Mouse (Mus musculus): Measurements from ENCODE around the gene Spata18. TPM values are rescaled to one million over a fixed set of nuclear protein-coding genes. Genes with fewer than 3 reads are reported as not detected.
A peak's percentile ranks its signal among the peaks of the same experiment; 100 is the strongest.

Gene Spata18
- polyA plus RNA-seq, 1 experiment = 0.97 TPM

DNA sequence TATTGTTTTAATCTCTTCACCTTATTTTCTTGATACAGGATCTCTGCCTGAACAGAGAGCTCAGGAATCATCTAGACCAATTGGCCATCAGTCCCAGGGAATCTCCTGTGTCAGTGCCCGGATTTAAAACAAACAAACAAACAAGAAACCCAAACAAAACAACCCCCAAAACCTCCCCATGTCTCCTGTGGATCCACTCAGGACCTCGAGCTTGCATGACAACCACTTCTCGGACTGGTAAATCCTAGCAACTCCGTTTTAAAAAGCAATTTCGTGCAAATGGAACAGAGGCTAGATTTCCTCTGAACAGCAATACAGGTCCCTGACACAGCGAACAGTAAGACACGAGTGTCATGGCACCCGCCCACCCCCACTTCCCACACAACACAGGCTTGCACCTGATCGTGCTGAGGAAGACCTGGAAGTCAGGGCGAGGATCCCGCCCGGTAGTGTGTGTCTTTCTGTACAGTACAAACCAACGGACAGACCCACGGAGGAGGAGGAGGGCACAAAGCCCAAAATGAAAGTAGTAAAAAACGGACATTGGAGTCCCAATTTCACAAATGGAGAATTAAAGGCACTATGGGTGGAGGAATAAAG lies 714 bp upstream of the Spata18 start:
- TF ChIP-seq CTCF (IDR thresholded peaks at IDR 0.05; ENCODE audit: borderline replicate concordance, insufficient read depth, low read length) (no peak), POLR2A (IDR thresholded peaks at IDR 0.05; ENCODE audit: low read depth, low read length) (no peak)
- H3K4me3 ChIP-seq (ENCODE audit: insufficient read depth, low read length) = peak overlapping the region; percentile 45
- H3K4me1 ChIP-seq (ENCODE audit: control insufficient read depth, insufficient read depth, low read length) = no peaks in the 10 kb centered on the region
- H3K27ac ChIP-seq (ENCODE audit: insufficient read depth, low read length) = no peak overlapping the region

DNA sequence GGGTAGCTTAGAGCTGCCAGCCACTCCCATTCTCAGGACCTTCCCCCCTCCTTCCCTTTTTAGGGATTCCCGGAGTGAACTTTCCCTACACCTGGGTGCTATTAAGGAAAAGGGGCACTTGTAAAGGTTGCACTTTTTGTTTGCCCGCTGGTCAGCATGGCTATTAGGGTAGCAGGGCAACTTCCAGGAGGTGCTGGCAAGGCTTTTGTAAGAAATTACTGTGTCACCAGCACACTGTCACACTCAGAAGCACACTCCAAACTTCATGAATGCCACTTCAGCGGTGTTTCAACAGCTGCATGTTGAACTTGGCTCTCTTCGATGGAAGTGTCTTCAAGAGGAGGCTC lies 649 bp downstream of the Spata18 start:
- Histone ChIP-seq H3K4me1 (ENCODE audit: control insufficient read depth, insufficient read depth, low read length) (no peaks in the 10 kb centered on the region), H3K4me3 (ENCODE audit: insufficient read depth, low read length) (no peak overlapping the region), H3K27ac (ENCODE audit: insufficient read depth, low read length) (no peak overlapping the region)
- no peak for TF ChIP-seq CTCF (IDR thresholded peaks at IDR 0.05; ENCODE audit: borderline replicate concordance, insufficient read depth, low read length)
- TF ChIP-seq POLR2A (IDR thresholded peaks at IDR 0.05; ENCODE audit: low read depth, low read length) = no peak

DNA sequence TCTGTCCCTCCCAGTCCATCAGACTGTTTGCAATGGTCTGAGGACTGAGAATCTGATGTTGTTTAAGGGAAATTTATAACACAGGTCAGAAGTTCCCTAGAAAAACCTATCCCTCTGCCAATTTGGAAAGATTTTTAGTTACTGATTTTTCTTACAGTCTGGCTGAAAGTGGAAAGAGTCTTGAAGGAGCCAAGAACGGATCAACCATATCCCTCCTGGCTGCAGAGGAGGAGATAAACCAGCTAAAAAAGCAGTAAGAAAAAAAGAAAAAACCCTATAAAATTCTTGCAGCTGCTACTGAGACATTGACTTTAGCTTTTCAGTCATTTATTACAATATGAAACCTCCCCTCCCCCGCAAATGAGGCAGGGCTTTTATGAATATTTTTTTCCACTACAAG lies 15.5 kb downstream of the Spata18 start:
- H3K4me1 ChIP-seq (ENCODE audit: control insufficient read depth, insufficient read depth, low read length) = no peaks in the 10 kb centered on the region
- H3K4me3 ChIP-seq (ENCODE audit: insufficient read depth, low read length) = no peak overlapping the region
- TF ChIP-seq POLR2A (IDR thresholded peaks at IDR 0.05; ENCODE audit: low read depth, low read length) = no peak
- TF ChIP-seq CTCF (IDR thresholded peaks at IDR 0.05; ENCODE audit: borderline replicate concordance, insufficient read depth, low read length) = no peak
- no peak overlapping the region for H3K27ac ChIP-seq (ENCODE audit: insufficient read depth, low read length)

DNA sequence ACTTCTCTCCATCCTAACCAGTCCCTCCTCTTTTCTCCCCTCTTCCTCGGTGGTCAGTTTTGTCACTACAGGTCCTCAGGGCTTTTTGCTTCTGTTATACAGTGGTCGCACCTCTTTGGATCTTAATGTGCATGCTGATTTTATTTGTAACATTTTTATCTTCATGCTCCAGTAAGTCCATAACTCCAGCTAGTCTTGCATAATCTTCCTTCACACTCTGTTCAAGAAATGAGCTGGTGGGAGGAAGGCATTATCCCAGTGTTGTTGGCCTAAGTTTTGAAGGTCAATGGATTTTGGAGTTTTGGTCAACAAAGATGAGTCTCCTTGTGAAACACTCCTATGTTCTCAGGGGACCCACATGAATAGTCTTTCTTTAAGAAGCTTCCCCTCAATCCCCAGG lies 16.7 kb downstream of the Spata18 start:
- H3K4me1 ChIP-seq (ENCODE audit: control insufficient read depth, insufficient read depth, low read length) = no peaks in the 10 kb centered on the region
- no peak for TF ChIP-seq CTCF (IDR thresholded peaks at IDR 0.05; ENCODE audit: borderline replicate concordance, insufficient read depth, low read length)
- no peak for TF ChIP-seq POLR2A (IDR thresholded peaks at IDR 0.05; ENCODE audit: low read depth, low read length)
- no peak overlapping the region for H3K4me3 ChIP-seq (ENCODE audit: insufficient read depth, low read length)
- H3K27ac ChIP-seq (ENCODE audit: insufficient read depth, low read length) = no peak overlapping the region; the same call in 1 of the 2 replicates

DNA sequence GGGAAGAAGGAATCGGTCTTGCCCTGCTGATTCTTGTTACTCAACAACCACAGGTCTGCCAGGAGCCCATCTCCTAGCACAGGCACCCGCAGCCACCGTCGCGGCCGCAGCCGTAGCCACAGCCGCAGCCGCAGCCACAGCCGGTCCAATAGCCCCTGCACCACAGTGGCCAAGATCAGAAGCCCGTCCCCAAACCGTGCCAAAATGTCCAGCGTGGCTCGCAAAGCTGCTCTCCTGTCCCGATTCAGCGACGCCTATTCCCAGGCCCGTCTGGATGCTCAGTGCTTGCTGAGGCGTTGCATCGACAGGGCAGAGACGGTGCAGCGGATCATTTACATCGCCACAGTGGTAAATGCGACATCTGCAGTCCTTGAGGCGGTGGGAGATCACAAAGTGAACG lies 18.2 kb downstream of the Spata18 start:
- TF ChIP-seq CTCF (IDR thresholded peaks at IDR 0.05; ENCODE audit: borderline replicate concordance, insufficient read depth, low read length) (no peak), POLR2A (IDR thresholded peaks at IDR 0.05; ENCODE audit: low read depth, low read length) (no peak)

DNA sequence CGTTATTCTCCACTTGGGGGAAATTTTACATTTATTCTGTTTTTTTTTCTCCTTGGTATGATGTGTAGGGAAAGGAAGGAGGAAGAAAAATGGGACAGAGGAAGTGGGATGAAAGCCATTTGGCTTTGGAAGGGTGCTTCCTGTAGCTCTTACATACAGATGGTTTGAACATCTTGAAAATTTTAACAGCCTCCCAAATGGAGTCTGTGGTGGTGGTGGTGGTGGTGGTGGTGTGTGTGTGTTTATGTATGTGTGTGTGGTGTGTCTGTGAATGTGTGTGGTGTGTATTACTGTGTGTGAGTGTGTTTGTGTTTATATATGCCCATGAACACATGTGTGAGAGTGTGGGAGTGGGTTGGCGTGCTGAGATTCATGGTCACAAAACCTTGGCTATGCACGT lies 24.4 kb downstream of the Spata18 start:
- TF ChIP-seq POLR2A (IDR thresholded peaks at IDR 0.05; ENCODE audit: low read depth, low read length) (no peak), CTCF (IDR thresholded peaks at IDR 0.05; ENCODE audit: borderline replicate concordance, insufficient read depth, low read length) (no peak)
- Histone ChIP-seq H3K4me3 (ENCODE audit: insufficient read depth, low read length) (no peak overlapping the region), H3K4me1 (ENCODE audit: control insufficient read depth, insufficient read depth, low read length) (no peaks in the 10 kb centered on the region), H3K27ac (ENCODE audit: insufficient read depth, low read length) (no peak overlapping the region)

More for the DNA sequence above, 18.2 kb downstream of the Spata18 start:
- Histone ChIP-seq H3K4me1 (ENCODE audit: control insufficient read depth, insufficient read depth, low read length) (no peaks in the 10 kb centered on the region), H3K4me3 (ENCODE audit: insufficient read depth, low read length) (no peak overlapping the region), H3K27ac (ENCODE audit: insufficient read depth, low read length) (no peak overlapping the region; the same call in 1 of the 2 replicates)

DNA sequence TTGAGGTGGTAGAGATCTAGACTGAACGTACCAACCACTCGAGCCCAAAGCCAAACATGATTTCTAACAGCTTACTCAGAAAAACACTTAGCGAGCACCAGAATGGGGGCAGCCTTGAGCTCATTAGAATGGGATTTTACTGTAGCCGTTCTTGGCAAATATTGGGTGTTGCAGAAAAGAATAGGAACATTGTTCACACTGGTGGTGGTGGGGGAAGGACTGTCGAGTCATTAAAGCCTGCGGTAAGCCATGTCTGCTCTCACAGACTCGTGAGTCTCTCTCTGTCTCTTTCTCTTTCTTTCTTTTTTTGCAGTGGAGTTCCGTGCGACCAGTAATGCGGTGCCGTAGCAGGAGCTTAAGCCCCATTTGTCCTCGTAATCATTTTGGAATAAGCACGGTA lies 25.4 kb downstream of the Spata18 start:
- Histone ChIP-seq H3K4me1 (ENCODE audit: control insufficient read depth, insufficient read depth, low read length) (no peaks in the 10 kb centered on the region), H3K4me3 (ENCODE audit: insufficient read depth, low read length) (no peak overlapping the region), H3K27ac (ENCODE audit: insufficient read depth, low read length) (no peak overlapping the region; the same call in 1 of the 2 replicates)
- TF ChIP-seq POLR2A (IDR thresholded peaks at IDR 0.05; ENCODE audit: low read depth, low read length) (no peak), CTCF (IDR thresholded peaks at IDR 0.05; ENCODE audit: borderline replicate concordance, insufficient read depth, low read length) (no peak)

DNA sequence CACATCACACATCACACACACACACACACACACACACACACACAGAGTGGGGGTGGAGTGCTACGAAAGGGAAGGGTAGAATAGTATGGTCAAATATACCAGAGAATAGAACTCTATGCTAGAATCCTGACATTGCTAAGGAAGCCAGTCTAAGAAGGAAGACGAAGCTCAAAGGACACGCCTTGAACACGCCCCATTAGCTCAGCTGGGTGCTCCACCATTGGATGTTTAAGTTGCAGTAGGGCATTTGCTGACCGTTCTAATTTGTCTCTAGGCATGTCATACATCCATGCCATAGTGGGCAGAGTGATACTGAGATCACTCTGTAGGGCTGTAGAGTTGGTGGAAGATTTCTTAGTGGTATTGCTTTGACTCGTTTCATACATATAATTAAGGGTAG lies 32.0 kb downstream of the Spata18 start:
- H3K27ac ChIP-seq (ENCODE audit: insufficient read depth, low read length) = no peak overlapping the region
- no peaks in the 10 kb centered on the region for H3K4me1 ChIP-seq (ENCODE audit: control insufficient read depth, insufficient read depth, low read length)
- no peak for TF ChIP-seq POLR2A (IDR thresholded peaks at IDR 0.05; ENCODE audit: low read depth, low read length)
- no peak for TF ChIP-seq CTCF (IDR thresholded peaks at IDR 0.05; ENCODE audit: borderline replicate concordance, insufficient read depth, low read length)
- no peak overlapping the region for H3K4me3 ChIP-seq (ENCODE audit: insufficient read depth, low read length)

DNA sequence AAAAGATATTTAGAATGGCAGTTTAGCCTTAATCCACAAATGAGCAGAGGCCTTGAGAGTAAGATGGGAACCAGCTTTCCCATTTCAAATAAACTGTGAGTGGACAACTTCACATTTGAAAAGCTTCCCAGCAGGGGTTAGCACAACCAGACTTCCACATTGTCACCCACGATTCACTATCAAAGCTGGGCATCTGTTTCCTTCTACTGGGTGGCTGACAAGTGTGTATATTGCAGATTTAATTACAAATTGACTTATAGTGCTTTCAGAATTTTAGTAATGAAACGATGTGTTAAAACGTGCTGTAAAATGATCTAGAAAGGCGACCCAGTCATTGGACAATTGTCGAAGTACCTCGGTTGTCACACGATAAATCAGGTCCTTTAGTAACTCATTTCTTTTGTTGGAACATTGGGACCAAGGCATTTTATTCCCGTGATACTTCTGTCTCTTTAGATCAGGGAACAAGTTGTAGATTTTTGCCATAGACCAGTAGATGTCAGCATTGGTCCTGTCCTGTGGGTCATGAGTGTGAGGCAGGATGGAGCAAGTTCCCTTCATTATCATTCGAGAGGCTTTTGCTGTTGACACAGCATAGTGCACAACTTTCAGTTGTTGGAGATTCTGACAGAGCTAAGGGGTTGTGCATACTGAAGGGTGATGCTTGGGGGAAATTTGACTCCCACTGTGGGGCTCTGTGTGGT lies 32.7 kb downstream of the Spata18 start:
- H3K4me3 ChIP-seq (ENCODE audit: insufficient read depth, low read length) = no peak overlapping the region
- H3K4me1 ChIP-seq (ENCODE audit: control insufficient read depth, insufficient read depth, low read length) = peaks cover 2% of the 10 kb centered on the region; the same call in 1 of the 2 replicates
- TF ChIP-seq POLR2A (IDR thresholded peaks at IDR 0.05; ENCODE audit: low read depth, low read length) = no peak
- TF ChIP-seq CTCF (IDR thresholded peaks at IDR 0.05; ENCODE audit: borderline replicate concordance, insufficient read depth, low read length) = no peak; the same call in 1 of the 2 replicates
- no peak overlapping the region for H3K27ac ChIP-seq (ENCODE audit: insufficient read depth, low read length)

DNA sequence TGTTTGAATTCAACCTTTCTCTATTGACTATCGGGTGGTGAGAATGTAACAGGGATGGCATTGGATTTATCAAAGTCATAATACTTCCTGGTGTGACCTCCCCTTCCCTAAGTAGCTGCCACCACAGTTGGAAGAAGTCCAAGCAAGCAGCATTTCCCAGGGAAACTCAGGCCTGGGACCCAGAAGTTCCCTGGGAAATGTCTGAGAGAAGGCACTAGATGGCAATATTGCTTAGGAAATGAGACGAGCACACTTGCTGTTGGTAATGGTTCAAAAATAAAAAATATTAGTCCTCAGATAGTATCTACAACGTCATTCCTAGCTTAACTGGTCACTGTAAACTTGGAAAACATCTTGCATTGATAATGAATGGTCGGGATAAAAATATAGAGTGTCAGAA lies 35.0 kb downstream of the Spata18 start:
- no peak for TF ChIP-seq CTCF (IDR thresholded peaks at IDR 0.05; ENCODE audit: borderline replicate concordance, insufficient read depth, low read length)
- Histone ChIP-seq H3K4me1 (ENCODE audit: control insufficient read depth, insufficient read depth, low read length) (peaks cover 7% of the 10 kb centered on the region; the same call in 1 of the 2 replicates), H3K27ac (ENCODE audit: insufficient read depth, low read length) (no peak overlapping the region), H3K4me3 (ENCODE audit: insufficient read depth, low read length) (no peak overlapping the region)
